Mouse (Mus musculus): ENCODE results near the gene Cyb561d2. TPM values are rescaled to one million over a fixed set of nuclear protein-coding genes. Genes with fewer than 3 reads are reported as not detected.

Gene Cyb561d2
- polyA plus RNA-seq, 1 experiment from 2014 or later: 14.3 TPM

DNA sequence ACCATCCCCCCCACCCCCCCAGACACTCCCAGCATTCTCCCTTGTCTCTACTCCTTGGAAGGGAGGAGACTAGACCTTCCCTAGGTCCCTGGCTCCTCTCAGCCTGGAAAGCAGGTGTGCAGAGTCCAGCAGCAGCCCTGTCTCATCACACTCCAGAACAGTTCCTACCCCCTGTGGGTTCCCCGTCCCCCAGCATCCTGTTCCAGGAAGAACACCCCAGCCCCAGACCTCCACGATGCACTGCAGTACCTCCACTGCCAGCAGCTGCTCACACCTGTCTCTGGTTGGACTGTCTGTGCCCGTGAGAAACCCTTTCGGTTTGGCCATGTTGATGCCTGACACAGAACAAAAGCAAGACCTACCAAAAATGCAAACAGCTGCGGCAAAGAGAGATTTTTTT is 20.8 kb downstream of the Cyb561d2 start:
- Histone ChIP-seq H3K4me2 (ENCODE audit: low read depth, low read length) (no peak overlapping the region), H3K9ac (replicated peaks; ENCODE audit: low read length) (no peak overlapping the region), H3K4me3 (ENCODE audit: low read depth, low read length) (no peak overlapping the region), H3K27me3 (ENCODE audit: control insufficient read depth, insufficient read depth, low read length) (peaks cover 10% of the 10 kb centered on the region), H3K4me1 (ENCODE audit: control insufficient read depth, insufficient read depth, low read length) (peaks cover 5% of the 10 kb centered on the region), H3K9me3 (replicated peaks; ENCODE audit: control insufficient read depth, low read length) (no peaks in the 10 kb centered on the region), H3K36me3 (replicated peaks; ENCODE audit: control insufficient read depth, insufficient read depth, low read depth, low read length) (no peaks in the 10 kb centered on the region), H3K27ac (replicated peaks; ENCODE audit: low read depth, low read length) (no peak overlapping the region)
- no peak for DNase-seq (ENCODE audit: low spot score)
- no peak for ATAC-seq (replicated peaks; ENCODE audit: insufficient number of reproducible peaks, low FRiP score, low TSS enrichment, low read depth)
- WGBS: 55% methylated on average over 5 of the region's 5 CpGs

DNA sequence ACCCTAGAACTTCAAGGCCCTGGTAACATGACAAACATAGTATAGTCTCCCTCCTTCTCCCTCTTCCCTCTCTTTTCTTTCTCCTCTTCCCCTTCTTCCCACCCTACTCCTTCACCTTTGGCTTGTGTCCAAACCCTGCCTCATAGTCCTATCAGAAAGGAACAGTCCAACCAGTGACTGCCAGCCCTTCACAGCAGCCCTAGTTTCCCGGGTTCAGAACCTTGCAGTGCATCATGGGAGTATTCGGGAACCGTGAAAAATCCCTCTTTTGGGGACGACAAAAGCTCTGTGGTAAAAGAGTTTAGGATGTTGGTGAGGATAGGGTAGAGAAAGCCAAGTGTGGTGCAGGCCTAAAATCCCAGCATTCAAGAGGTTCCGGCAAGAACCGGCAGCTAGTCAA is 21.7 kb downstream of the Cyb561d2 start:
- ATAC-seq (replicated peaks; ENCODE audit: insufficient number of reproducible peaks, low FRiP score, low TSS enrichment, low read depth) (no peak), DNase-seq (ENCODE audit: low spot score) (no peak)
- no peak overlapping the region for H3K4me2 ChIP-seq (ENCODE audit: low read depth, low read length)
- no peaks in the 10 kb centered on the region for H3K9me3 ChIP-seq (replicated peaks; ENCODE audit: control insufficient read depth, low read length)
- H3K4me3 ChIP-seq (ENCODE audit: low read depth, low read length): no peak overlapping the region
- no peaks in the 10 kb centered on the region for H3K36me3 ChIP-seq (replicated peaks; ENCODE audit: control insufficient read depth, insufficient read depth, low read depth, low read length)
- H3K27me3 ChIP-seq (ENCODE audit: control insufficient read depth, insufficient read depth, low read length): peaks cover 4% of the 10 kb centered on the region
- no peak overlapping the region for H3K9ac ChIP-seq (replicated peaks; ENCODE audit: low read length)
- H3K4me1 ChIP-seq (ENCODE audit: control insufficient read depth, insufficient read depth, low read length): peaks cover 5% of the 10 kb centered on the region
- H3K27ac ChIP-seq (replicated peaks; ENCODE audit: low read depth, low read length): no peak overlapping the region
- 65% methylated on average over 6 of the region's 6 CpGs for WGBS

DNA sequence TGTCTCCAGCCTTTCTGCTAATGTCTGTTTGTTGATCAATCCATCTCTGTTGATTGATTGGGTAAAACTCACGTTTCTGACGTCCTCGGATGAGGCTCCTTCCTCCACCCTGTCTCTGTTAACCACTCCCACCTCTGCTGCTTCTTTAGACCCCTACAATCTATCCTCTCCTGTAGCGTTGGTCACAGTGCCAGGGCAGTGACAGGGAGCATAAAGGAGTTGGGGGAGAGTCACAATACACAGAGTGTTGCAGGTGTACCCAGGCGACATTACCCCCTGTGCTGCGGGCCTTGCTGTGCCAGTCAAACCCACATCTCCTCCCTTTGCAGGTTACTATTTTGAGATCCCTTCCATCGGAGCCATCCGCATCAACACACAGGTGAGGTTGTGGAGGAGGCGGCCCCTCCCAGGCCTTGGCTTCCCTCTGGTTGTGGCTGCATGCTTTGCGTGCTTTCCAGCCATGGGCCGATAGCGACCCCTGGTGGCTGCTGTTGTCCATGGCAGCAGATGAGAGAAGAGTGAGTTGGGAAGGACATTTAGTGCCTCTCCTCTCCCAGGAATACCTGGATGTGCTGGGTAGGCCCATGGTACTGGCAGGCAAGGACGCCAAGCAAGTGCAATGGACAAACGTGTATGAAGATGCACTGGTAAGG is 27.6 kb downstream of the Cyb561d2 start:
- Histone ChIP-seq H3K4me1 (ENCODE audit: control insufficient read depth, insufficient read depth, low read length) (no peaks in the 10 kb centered on the region), H3K4me2 (ENCODE audit: low read depth, low read length) (no peak overlapping the region), H3K36me3 (replicated peaks; ENCODE audit: control insufficient read depth, insufficient read depth, low read depth, low read length) (no peaks in the 10 kb centered on the region), H3K27me3 (ENCODE audit: control insufficient read depth, insufficient read depth, low read length) (no peaks in the 10 kb centered on the region), H3K9me3 (replicated peaks; ENCODE audit: control insufficient read depth, low read length) (no peaks in the 10 kb centered on the region), H3K27ac (replicated peaks; ENCODE audit: low read depth, low read length) (no peak overlapping the region), H3K4me3 (ENCODE audit: low read depth, low read length) (no peak overlapping the region), H3K9ac (replicated peaks; ENCODE audit: low read length) (no peak overlapping the region)
- no peak; the same call in 1 of the 2 replicates for ATAC-seq (replicated peaks; ENCODE audit: insufficient number of reproducible peaks, low FRiP score, low TSS enrichment, low read depth)
- DNase-seq (ENCODE audit: low spot score): peak; percentile 84
- 20% methylated on average over 14 of the region's 14 CpGs for WGBS

DNA sequence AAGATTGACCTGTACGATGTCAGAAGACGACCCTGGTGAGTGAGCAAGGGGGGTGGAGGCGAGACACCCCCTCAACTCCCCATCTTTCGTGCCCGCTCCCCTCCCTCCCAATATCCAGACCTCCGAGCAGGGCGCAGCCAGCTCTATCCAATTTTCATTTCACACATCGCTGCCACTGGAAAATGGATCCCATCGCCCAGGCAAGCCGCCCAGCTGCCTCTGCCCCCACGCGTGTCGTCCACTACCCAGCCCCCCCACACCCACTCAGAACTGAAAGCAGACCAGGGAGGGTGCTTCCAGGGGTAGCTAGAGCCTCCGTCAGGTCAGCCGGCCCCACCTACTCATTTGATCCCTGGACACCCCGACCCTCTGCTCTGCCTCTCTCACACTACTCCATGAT is 29.7 kb downstream of the Cyb561d2 start:
- 77% methylated on average over 16 of the region's 16 CpGs for WGBS
- H3K9ac ChIP-seq (replicated peaks; ENCODE audit: low read length): no peak overlapping the region
- H3K4me2 ChIP-seq (ENCODE audit: low read depth, low read length): no peak overlapping the region
- H3K9me3 ChIP-seq (replicated peaks; ENCODE audit: control insufficient read depth, low read length): no peaks in the 10 kb centered on the region
- ATAC-seq (replicated peaks; ENCODE audit: insufficient number of reproducible peaks, low FRiP score, low TSS enrichment, low read depth) (no peak), DNase-seq (ENCODE audit: low spot score) (no peak)
- no peak overlapping the region for H3K27ac ChIP-seq (replicated peaks; ENCODE audit: low read depth, low read length)
- H3K36me3 ChIP-seq (replicated peaks; ENCODE audit: control insufficient read depth, insufficient read depth, low read depth, low read length): no peaks in the 10 kb centered on the region
- no peaks in the 10 kb centered on the region for H3K4me1 ChIP-seq (ENCODE audit: control insufficient read depth, insufficient read depth, low read length)
- no peaks in the 10 kb centered on the region; the same call in 1 of the 2 replicates for H3K27me3 ChIP-seq (ENCODE audit: control insufficient read depth, insufficient read depth, low read length)
- no peak overlapping the region for H3K4me3 ChIP-seq (ENCODE audit: low read depth, low read length)

DNA sequence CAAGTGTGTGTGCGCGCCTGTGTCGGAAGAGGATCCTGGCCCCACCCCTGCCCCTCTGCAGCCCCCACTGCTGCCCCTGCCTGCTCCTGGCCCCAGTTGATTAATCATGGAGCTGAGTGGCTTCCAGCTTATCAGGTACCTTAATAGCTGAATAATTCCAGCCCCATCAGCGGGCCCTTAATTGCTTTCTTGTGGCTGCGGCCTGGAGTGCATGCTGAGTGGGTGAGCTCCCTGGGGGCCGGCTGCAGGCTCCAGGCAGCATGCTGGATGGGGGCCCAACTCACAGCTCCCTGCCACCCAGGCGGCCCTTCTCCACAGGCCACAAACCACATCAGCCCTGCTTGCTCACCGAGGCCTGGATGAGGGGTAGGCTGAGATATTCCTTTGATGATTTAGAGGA is 30.6 kb downstream of the Cyb561d2 start:
- DNase-seq (ENCODE audit: low spot score): no peak
- 61% methylated on average over 8 of the region's 8 CpGs for WGBS
- H3K36me3 ChIP-seq (replicated peaks; ENCODE audit: control insufficient read depth, insufficient read depth, low read depth, low read length): no peaks in the 10 kb centered on the region
- no peak overlapping the region for H3K4me2 ChIP-seq (ENCODE audit: low read depth, low read length)
- no peaks in the 10 kb centered on the region for H3K4me1 ChIP-seq (ENCODE audit: control insufficient read depth, insufficient read depth, low read length)
- no peaks in the 10 kb centered on the region; the same call in 1 of the 2 replicates for H3K27me3 ChIP-seq (ENCODE audit: control insufficient read depth, insufficient read depth, low read length)
- H3K9ac ChIP-seq (replicated peaks; ENCODE audit: low read length): no peak overlapping the region
- no peak overlapping the region for H3K4me3 ChIP-seq (ENCODE audit: low read depth, low read length)
- 0 out of 2 replicates have a peak, but pooled peaks have one; percentile 8 for ATAC-seq (replicated peaks; ENCODE audit: insufficient number of reproducible peaks, low FRiP score, low TSS enrichment, low read depth)
- no peak overlapping the region for H3K27ac ChIP-seq (replicated peaks; ENCODE audit: low read depth, low read length)
- no peaks in the 10 kb centered on the region for H3K9me3 ChIP-seq (replicated peaks; ENCODE audit: control insufficient read depth, low read length)

DNA sequence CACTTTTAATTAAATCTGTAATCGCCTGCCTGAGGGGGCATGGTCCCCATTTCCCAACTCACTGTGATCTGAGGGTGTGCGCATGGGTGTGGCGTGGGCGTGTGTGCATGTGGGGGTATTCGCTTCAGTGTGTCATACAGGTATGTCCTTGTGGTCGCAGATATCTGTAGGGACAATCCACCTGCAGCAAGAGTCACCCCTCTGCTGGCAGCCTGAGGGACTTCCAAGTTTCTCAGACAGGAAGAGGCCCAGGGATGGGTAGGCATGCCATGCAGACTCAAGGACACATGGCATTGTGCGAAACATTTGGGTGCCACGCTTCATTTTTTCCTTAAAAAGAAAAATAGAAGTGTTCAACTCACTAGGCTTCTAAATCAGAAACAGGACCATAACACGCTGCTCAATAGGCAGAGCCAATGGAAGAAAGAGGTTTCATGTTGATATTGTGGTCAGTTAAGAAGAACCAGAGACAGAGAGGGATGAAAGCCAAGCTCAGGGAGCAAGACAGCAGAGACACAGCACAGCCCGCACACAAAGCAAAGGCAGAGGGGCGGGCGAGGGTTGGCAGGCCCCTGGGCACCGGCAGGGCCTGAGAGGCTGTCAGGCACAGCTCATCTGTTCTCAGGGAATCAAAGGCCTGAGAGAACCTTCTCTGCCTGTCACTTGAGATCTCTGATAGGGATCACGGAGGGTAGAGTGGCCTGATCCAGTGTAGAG is 31.5 kb downstream of the Cyb561d2 start:
- no peak for ATAC-seq (replicated peaks; ENCODE audit: insufficient number of reproducible peaks, low FRiP score, low TSS enrichment, low read depth)
- Histone ChIP-seq H3K36me3 (replicated peaks; ENCODE audit: control insufficient read depth, insufficient read depth, low read depth, low read length) (no peaks in the 10 kb centered on the region), H3K4me3 (ENCODE audit: low read depth, low read length) (no peak overlapping the region), H3K27me3 (ENCODE audit: control insufficient read depth, insufficient read depth, low read length) (no peaks in the 10 kb centered on the region; the same call in 1 of the 2 replicates), H3K27ac (replicated peaks; ENCODE audit: low read depth, low read length) (no peak overlapping the region), H3K9me3 (replicated peaks; ENCODE audit: control insufficient read depth, low read length) (no peaks in the 10 kb centered on the region), H3K9ac (replicated peaks; ENCODE audit: low read length) (no peak overlapping the region), H3K4me2 (ENCODE audit: low read depth, low read length) (no peak overlapping the region), H3K4me1 (ENCODE audit: control insufficient read depth, insufficient read depth, low read length) (no peaks in the 10 kb centered on the region)
- 81% methylated on average over 14 of the region's 14 CpGs for WGBS
- no peak for DNase-seq (ENCODE audit: low spot score)

DNA sequence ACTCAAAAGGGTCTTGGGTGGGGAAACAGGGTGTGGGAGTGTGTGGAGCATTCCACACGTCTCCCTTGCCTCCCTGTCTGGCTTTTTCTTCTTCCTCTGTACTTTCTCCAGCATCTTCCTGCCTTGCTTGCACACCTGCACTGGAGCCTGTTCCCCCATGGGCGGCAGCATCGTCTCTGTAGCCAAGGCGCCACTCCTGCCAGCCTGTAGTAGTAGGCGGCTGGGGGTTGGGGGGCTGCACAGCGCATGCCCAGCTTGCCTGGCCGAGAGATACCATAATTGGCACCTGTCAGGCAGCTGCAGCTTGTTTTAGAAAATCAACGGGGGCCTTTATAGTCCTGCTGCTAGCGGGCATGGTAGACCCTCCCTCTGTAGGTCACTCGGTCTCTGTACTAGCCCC is 33.7 kb downstream of the Cyb561d2 start:
- H3K9ac ChIP-seq (replicated peaks; ENCODE audit: low read length): no peak overlapping the region
- no peak overlapping the region for H3K4me3 ChIP-seq (ENCODE audit: low read depth, low read length)
- H3K27ac ChIP-seq (replicated peaks; ENCODE audit: low read depth, low read length): no peak overlapping the region
- no peaks in the 10 kb centered on the region; the same call in 1 of the 2 replicates for H3K27me3 ChIP-seq (ENCODE audit: control insufficient read depth, insufficient read depth, low read length)
- no peaks in the 10 kb centered on the region for H3K9me3 ChIP-seq (replicated peaks; ENCODE audit: control insufficient read depth, low read length)
- no peak overlapping the region for H3K4me2 ChIP-seq (ENCODE audit: low read depth, low read length)
- DNase-seq (ENCODE audit: low spot score): no peak
- H3K4me1 ChIP-seq (ENCODE audit: control insufficient read depth, insufficient read depth, low read length): no peaks in the 10 kb centered on the region
- no peak for ATAC-seq (replicated peaks; ENCODE audit: insufficient number of reproducible peaks, low FRiP score, low TSS enrichment, low read depth)
- WGBS: 58% methylated on average over 10 of the region's 10 CpGs
- no peaks in the 10 kb centered on the region for H3K36me3 ChIP-seq (replicated peaks; ENCODE audit: control insufficient read depth, insufficient read depth, low read depth, low read length)

Data from embryonic facial prominence, embryonic 11.5 days (tissue).